Mouse (Mus musculus) forebrain, embryonic 11.5 days (tissue): ENCODE data around the gene Tpp1. TPM values are rescaled to one million over a fixed set of nuclear protein-coding genes. Genes with fewer than 3 reads are reported as not detected.
"Not testable (repeated sequence)": the region's sequence is repeated elsewhere in the genome, so short reads cannot be mapped to it uniquely, and the experiment has no call there.

Experiments
- ATAC-seq: fragments of 200-750 bp; cut with Nextera tagmentation; replicated peaks from 2 replicates; pipeline ENCODE4 v1.8.0; 2017; ENCODE audit warnings: moderate TSS enrichment; ENCODE audit not compliant: low FRiP score
- DNase-seq: peaks from one replicate; pipeline ENCODE4 v3.0.0-alpha.2; 2017; ENCODE audit warnings: low spot score
- H3K27ac ChIP-seq: fragments of 300-500 bp; sonication (generic); 2 replicates; pipeline ENCODE4 v1.5.1; 2014; ENCODE audit warnings: low read depth, low read length
- H3K27me3 ChIP-seq: fragments of 300-500 bp; sonication (generic); 2 replicates; pipeline ENCODE4 v1.6.1; 2014; ENCODE audit warnings: mild to moderate bottlenecking, low read length, mixed read lengths; ENCODE audit not compliant: control insufficient read depth, insufficient read depth
- H3K36me3 ChIP-seq: fragments of 300-500 bp; sonication (generic); 2 replicates; pipeline ENCODE4 v1.6.1; 2014; ENCODE audit warnings: mild to moderate bottlenecking, low read length, moderate library complexity, mixed read lengths; ENCODE audit not compliant: control insufficient read depth, insufficient read depth
- H3K4me1 ChIP-seq: fragments of 300-500 bp; sonication (generic); replicated peaks from 2 replicates; pipeline ENCODE4 v1.6.1; 2014; ENCODE audit warnings: low read length, mixed read lengths; ENCODE audit not compliant: control insufficient read depth, insufficient read depth
- H3K4me2 ChIP-seq: fragments of 300-500 bp; sonication (generic); 2 replicates; pipeline ENCODE4 v1.6.1; 2014; ENCODE audit warnings: low read depth, mild to moderate bottlenecking, low read length, moderate library complexity, mixed read lengths; ENCODE audit not compliant: severe bottlenecking
- H3K4me3 ChIP-seq: fragments of 300-500 bp; sonication (generic); 2 replicates; pipeline ENCODE4 v1.5.1; 2014; ENCODE audit warnings: low read depth, low read length
- H3K9ac ChIP-seq: fragments of 300-500 bp; sonication (generic); 2 replicates; pipeline ENCODE4 v1.6.1; 2014; ENCODE audit warnings: low read length
- H3K9me3 ChIP-seq: fragments of 300-500 bp; sonication (generic); 2 replicates; pipeline ENCODE4 v1.6.1; 2016; ENCODE audit warnings: low read length, mixed read lengths; ENCODE audit not compliant: control insufficient read depth
- WGBS: fragments of 180-500 bp; shearing (Covaris S2); extraction: QIAGEN DNeasy Blood & Tissue Kit; methylation state at CpG from one replicate; pipeline ENCODE4 v1.1.7; 2014; 5-methylcytosine and 5-hydroxymethylcytosine counted together
- polyA plus RNA-seq: library from polyadenylated mRNA; unstranded; fragments of >200 nt; fragmentation: Nextera tagmentation; extraction: Ambion mirVana; gene quantifications from 2 replicates; pipeline ENCODE4 v1.2.1, GENCODE M21; 2014

Gene Tpp1
- polyA plus RNA-seq, 1 experiment from 2014 or later = 53.9 TPM

DNA sequence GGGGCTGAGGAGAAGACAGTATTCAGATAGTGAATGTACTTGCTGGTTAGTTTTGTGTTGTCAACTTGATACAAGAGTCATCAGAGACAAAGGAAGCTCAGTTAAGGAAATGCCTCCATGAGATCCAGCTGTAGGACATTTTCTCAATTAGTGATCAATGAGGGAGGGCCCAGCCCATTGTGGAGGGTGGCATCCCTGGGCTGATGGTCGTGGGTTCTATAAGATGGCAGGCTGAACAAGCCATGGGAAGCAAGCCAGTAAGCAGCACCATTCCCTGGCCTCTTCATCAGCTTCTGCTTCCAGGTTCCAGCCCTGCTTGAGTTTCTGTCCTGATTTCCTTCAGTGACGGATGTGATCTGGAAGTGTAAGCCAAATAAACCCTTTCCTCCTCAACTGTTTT is 4.3 kb downstream of the Tpp1 start:
- Histone ChIP-seq H3K36me3 (no peaks in the 10 kb centered on the region), H3K4me1 (peaks cover 1% of the 10 kb centered on the region; the same call in 1 of the 2 replicates), H3K9ac (no peak overlapping the region), H3K4me2 (no peak overlapping the region), H3K9me3 (no peaks in the 10 kb centered on the region), H3K27me3 (no peaks in the 10 kb centered on the region), H3K27ac (no peak overlapping the region), H3K4me3 (no peak overlapping the region)
- ATAC-seq (no peak), DNase-seq (no peak)
- WGBS = 89% methylated on average over 2 of the region's 2 CpGs

DNA sequence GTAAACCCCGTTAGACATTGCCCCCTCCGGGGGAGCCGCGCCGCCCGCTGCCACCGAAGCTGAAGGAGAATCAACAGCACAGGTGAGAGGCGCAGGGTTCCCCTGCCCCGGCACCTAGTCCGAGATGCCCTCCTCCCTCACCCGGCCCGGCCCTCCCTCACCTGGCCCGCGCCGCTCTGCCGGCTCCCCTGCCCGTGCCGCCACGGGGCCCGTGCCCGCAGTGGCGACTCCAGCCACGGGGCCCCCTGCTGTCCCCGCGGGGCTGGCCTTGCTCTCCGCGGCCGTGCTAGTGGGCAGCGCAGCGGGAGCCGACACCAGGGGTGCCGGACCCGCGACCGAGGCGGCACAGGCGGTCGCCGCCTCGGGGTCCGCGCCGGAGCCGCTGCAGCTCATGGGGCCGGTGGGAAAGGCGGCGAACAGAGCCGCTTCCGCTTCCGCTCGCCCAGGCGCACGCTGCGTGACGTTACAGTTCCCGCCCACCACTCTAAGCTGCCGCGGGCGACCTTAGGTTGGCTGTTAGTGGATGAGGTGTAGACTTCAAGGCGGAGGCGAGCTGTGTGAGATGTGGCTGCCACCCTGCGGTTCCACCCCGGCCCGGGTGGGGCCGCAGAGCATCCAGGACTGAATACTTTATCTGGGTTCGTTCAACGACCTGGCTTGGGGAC is 8.0 kb downstream of the Tpp1 start, which contains the start of gene Taf10:
TSS of gene Taf10 (minus strand) at position 436 of the 665 bp plus-strand sequence.
- DNase-seq (peak; percentile 93), ATAC-seq (peak; percentile 98)
- peak within 1 kb of the TSS; percentile 86 for H3K4me2 ChIP-seq
- H3K4me1 ChIP-seq = no peaks in the 10 kb centered on the region; the same call in 1 of the 2 replicates
- H3K9me3 ChIP-seq = no peaks in the 10 kb centered on the region
- H3K27me3 ChIP-seq = no peaks in the 10 kb centered on the region
- H3K4me3 ChIP-seq = peak within 1 kb of the TSS; percentile 96
- WGBS = under 1% methylated on average over 59 of the region's 67 CpGs
- peaks cover 5% of the 10 kb centered on the region; the same call in 1 of the 2 replicates for H3K36me3 ChIP-seq
- H3K9ac ChIP-seq = peak within 1 kb of the TSS; percentile 91
- H3K27ac ChIP-seq = peak within 1 kb of the TSS; percentile 19; the same call in 1 of the 2 replicates

DNA sequence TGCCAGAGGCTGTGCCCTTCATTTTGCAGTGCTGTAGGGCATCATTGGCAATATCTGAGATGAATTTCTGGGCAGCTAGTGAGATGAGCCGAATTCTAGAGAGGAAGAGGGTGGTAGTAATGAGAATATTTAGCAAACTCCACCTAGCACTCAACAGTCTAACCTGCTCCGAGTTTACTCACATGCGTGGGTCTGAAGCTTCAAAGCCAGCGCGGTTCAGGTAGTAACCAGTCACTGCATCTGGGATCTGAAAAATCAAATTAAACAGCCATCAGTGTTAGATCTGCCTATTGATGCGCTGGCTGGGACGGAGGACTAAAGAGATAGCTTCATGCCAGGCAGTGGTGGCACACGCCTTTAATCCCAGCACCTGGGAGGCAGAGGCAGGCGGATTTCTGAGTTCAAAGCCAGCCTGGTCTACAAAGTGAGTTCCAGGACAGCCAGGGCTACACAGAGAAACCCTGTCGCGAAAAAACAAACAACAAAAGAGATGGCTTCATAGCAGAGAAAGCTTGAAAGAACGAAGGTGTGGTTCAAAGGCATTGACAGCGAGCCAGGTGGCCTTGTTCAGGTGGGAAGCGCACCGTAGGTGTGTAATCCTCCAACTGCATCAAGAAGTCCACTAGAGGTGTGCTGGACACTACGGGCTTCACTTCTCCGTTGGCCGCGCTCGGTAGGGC is 8.6 kb downstream of the Tpp1 start:
- Histone ChIP-seq H3K9ac (peak overlapping the region; percentile 91), H3K4me3 (peak overlapping the region; percentile 96), H3K4me2 (peak overlapping the region; percentile 86)
- not testable (repeated sequence) for ATAC-seq, H3K27me3 ChIP-seq, H3K4me1 ChIP-seq, H3K9me3 ChIP-seq, DNase-seq, H3K27ac ChIP-seq, H3K36me3 ChIP-seq
- WGBS = 34% methylated on average over 20 of the region's 20 CpGs

DNA sequence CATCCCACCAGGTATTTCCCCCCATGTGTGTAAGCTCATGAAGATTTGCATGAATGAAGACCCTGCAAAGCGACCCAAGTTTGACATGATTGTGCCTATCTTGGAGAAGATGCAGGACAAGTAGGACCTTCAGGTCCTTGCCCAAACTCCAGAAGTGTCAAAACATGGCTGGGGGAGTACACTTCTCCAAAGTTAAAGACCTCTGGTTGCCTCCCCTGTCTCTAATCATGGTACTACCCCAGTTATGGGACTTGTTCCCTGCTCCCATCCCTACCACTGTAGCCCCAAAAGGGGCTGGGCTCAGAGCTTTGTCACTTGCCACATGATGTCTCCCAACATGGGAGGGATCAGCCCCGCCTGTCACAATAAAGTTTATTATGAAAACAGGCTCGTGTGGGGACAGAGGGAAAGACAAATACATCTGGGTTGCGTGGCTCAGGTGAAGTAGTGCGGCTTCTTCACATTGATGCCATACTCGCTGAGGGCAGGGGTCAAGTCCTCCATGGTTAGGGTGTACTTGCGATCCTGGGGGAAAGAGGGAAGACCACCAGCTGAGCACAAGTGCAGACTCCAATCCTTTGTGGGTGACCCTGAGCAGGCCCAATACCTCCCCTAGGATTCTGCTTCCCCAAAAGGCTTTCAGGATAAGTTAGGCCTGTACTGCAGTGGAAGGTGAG is 9.4 kb downstream of the Tpp1 start:
- not testable (repeated sequence) for H3K4me1 ChIP-seq, H3K4me3 ChIP-seq, ATAC-seq, H3K36me3 ChIP-seq, H3K9me3 ChIP-seq, DNase-seq, H3K9ac ChIP-seq, H3K27ac ChIP-seq, H3K27me3 ChIP-seq
- H3K4me2 ChIP-seq = peak overlapping the region; percentile 86; the same call in 1 of the 2 replicates
- 90% methylated on average over 7 of the region's 7 CpGs for WGBS

DNA sequence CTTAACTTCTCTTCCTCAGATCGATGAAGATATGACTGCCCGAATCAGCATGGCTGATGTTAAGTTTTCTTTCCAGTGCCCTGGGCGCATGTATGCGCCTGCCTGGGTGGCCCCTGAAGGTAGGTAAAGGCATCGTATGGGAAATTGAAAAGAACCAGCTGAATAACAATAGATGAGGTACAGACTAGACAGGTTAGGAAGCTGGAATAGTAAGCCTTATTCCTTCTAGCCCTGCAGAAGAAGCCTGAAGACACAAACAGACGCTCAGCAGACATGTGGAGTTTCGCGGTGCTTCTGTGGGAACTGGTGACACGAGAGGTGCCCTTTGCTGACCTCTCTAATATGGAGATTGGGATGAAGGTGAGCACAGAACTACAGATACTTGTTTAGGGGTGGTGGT is 10.1 kb downstream of the Tpp1 start:
- 93% methylated on average over 9 of the region's 9 CpGs for WGBS
- no peak for ATAC-seq

DNA sequence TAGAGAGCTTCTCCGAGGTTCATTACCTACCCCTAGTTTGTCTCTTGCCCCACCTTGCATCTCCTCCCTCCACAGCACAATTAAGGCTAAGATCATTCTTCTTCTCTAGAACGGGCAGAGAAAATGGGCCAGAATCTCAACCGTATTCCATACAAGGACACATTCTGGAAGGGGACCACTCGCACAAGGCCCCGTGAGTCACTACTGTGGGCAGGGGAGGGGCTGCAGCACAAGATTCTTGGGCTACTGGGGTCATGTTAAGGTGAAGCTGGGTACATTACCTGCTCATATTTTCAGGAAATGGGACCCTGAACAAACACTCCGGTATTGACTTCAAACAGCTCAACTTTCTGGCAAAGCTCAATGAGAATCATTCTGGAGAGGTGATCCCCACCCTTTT is 11.2 kb downstream of the Tpp1 start:
- no peaks in the 10 kb centered on the region for H3K27me3 ChIP-seq
- H3K9ac ChIP-seq = no peak overlapping the region
- H3K4me1 ChIP-seq = peaks cover 2% of the 10 kb centered on the region; the same call in 1 of the 2 replicates
- WGBS = 92% methylated on average over 6 of the region's 6 CpGs
- no peak overlapping the region for H3K4me3 ChIP-seq
- peaks cover 5% of the 10 kb centered on the region; the same call in 1 of the 2 replicates for H3K36me3 ChIP-seq
- no peak overlapping the region for H3K4me2 ChIP-seq
- H3K9me3 ChIP-seq = no peaks in the 10 kb centered on the region
- DNase-seq (no peak), ATAC-seq (no peak)
- no peak overlapping the region for H3K27ac ChIP-seq

More for the DNA sequence above, 10.1 kb downstream of the Tpp1 start:
- H3K4me1 ChIP-seq = peaks cover 2% of the 10 kb centered on the region; the same call in 1 of the 2 replicates
- no peak overlapping the region for H3K4me2 ChIP-seq
- no peaks in the 10 kb centered on the region for H3K27me3 ChIP-seq
- H3K4me3 ChIP-seq = no peak overlapping the region
- H3K36me3 ChIP-seq = peaks cover 5% of the 10 kb centered on the region; the same call in 1 of the 2 replicates
- no peak overlapping the region for H3K27ac ChIP-seq
- DNase-seq = no peak
- H3K9ac ChIP-seq = no peak overlapping the region
- no peaks in the 10 kb centered on the region for H3K9me3 ChIP-seq

DNA sequence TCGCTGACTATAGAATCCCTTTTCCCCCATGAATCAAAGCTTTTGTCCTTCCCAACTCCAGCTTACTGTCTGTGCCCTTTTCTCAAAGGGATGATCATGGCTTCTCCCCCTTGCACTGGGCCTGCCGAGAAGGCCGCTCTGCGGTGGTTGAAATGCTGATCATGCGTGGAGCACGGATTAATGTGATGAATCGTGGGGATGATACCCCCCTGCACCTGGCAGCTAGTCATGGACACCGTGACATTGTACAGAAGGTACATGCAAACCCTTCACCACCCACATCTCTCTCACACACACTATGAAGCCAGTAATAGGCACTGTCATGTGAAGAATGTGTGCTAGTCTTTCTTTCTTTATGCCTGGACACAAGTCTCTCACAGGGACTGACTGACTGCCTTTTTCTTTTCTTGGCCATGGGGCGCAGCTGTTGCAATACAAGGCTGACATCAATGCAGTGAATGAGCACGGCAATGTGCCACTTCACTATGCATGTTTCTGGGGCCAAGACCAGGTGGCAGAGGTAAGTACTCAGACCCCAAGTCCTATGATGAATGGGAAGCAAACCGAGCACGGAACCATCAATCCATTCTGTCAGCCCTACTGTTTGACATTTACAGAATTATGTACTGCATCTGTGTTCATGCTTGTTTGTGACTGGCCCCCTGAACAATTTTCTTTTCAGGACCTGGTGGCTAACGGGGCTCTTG is 11.8 kb downstream of the Tpp1 start:
- Histone ChIP-seq H3K4me1 (peaks cover 2% of the 10 kb centered on the region; the same call in 1 of the 2 replicates), H3K27ac (no peak overlapping the region), H3K36me3 (peaks cover 5% of the 10 kb centered on the region; the same call in 1 of the 2 replicates), H3K9me3 (no peaks in the 10 kb centered on the region), H3K4me2 (no peak overlapping the region), H3K4me3 (no peak overlapping the region), H3K27me3 (no peaks in the 10 kb centered on the region), H3K9ac (no peak overlapping the region)
- no peak for ATAC-seq
- DNase-seq = no peak
- WGBS = 91% methylated on average over 13 of the region's 13 CpGs

DNA sequence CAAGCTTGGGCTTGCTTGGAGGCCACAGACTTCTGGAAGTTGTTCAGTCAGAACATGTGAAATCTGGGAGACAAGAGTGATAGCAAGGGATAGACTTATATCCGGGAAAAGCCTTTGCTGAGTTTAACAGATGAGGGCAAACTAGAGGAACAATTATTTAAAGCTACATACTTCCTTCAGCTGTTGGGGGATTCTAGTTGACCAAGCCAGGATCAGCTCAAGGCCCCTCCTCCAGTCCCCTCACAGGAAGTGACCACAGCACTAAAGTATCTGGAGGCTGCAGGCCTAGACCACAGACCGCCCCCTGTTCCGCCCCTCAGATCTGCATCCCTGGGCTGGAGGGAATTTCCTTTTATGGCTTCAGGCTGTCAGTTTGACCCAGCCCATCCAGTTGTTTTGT is 13.1 kb downstream of the Tpp1 start:
- 40% methylated on average over 3 of the region's 3 CpGs for WGBS
- Histone ChIP-seq H3K4me3 (no peak overlapping the region), H3K9me3 (no peaks in the 10 kb centered on the region), H3K4me1 (peaks cover 2% of the 10 kb centered on the region; the same call in 1 of the 2 replicates), H3K9ac (no peak overlapping the region), H3K4me2 (no peak overlapping the region; the same call in 1 of the 2 replicates), H3K36me3 (peaks cover 5% of the 10 kb centered on the region; the same call in 1 of the 2 replicates), H3K27me3 (no peaks in the 10 kb centered on the region), H3K27ac (no peak overlapping the region)
- DNase-seq (no peak), ATAC-seq (no peak)
